Mouse (Mus musculus) ES-Bruce4 (cell line): ENCODE data around the gene Angptl6. TPM values are rescaled to one million over a fixed set of nuclear protein-coding genes. Genes with fewer than 3 reads are reported as not detected.

Source experiments
- H3K27ac ChIP-seq: 2 replicates; pipeline ENCODE4 v1.5.1; 2012; ENCODE audit warnings: low read length, inconsistent platforms; ENCODE audit not compliant: insufficient read depth
- H3K27me3 ChIP-seq: 2 replicates; pipeline ENCODE4 v1.6.1; 2012; ENCODE audit warnings: mild to moderate bottlenecking, low read length, inconsistent platforms; ENCODE audit not compliant: control insufficient read depth, poor library complexity, insufficient read depth, severe bottlenecking
- H3K36me3 ChIP-seq: 2 replicates; pipeline ENCODE4 v1.6.1; 2012; ENCODE audit warnings: inconsistent platforms, mild to moderate bottlenecking, low read length, moderate library complexity; ENCODE audit not compliant: control insufficient read depth, poor library complexity, insufficient read depth, severe bottlenecking
- H3K4me1 ChIP-seq: one replicate; pipeline ENCODE4 v1.8.1; 2011; ENCODE audit warnings: low read length; ENCODE audit not compliant: control insufficient read depth, insufficient read depth
- H3K4me3 ChIP-seq: 2 replicates; pipeline ENCODE4 v1.5.1; 2011; ENCODE audit warnings: low read depth, mild to moderate bottlenecking, low read length
- H3K9ac ChIP-seq: 2 replicates; pipeline ENCODE4 v1.6.1; 2012; ENCODE audit warnings: low read depth, mild to moderate bottlenecking, inconsistent platforms; ENCODE audit not compliant: poor library complexity, severe bottlenecking
- H3K9me3 ChIP-seq: replicated peaks from 2 replicates; pipeline ENCODE4 v1.6.1; 2012; ENCODE audit warnings: mild to moderate bottlenecking, low read length, inconsistent platforms; ENCODE audit not compliant: control insufficient read depth, poor library complexity, insufficient read depth, severe bottlenecking
- CTCF ChIP-seq: IDR thresholded peaks from one replicate; pipeline ENCODE4 v1.8.1; 2011; ENCODE audit warnings: low read depth, low read length
- EP300 ChIP-seq: IDR thresholded peaks from 2 replicates; pipeline ENCODE4 v1.6.1; 2011; ENCODE audit warnings: low read depth, low read length; ENCODE audit not compliant: insufficient read depth
- POLR2A ChIP-seq: IDR thresholded peaks from one replicate; pipeline ENCODE4 v1.8.1; 2011; ENCODE audit warnings: low read length; ENCODE audit not compliant: insufficient read depth
- polyA plus RNA-seq: library from polyadenylated mRNA; stranded (reverse); fragments of >200 nt; gene quantifications from 2 replicates; pipeline ENCODE4 v1.2.4, GENCODE M21; 2011; ENCODE audit warnings: low read depth; ENCODE audit not compliant: missing spikeins, insufficient read depth, insufficient read length

The Angptl6 gene
- polyA plus RNA-seq, 1 experiment = 1.3 TPM

DNA sequence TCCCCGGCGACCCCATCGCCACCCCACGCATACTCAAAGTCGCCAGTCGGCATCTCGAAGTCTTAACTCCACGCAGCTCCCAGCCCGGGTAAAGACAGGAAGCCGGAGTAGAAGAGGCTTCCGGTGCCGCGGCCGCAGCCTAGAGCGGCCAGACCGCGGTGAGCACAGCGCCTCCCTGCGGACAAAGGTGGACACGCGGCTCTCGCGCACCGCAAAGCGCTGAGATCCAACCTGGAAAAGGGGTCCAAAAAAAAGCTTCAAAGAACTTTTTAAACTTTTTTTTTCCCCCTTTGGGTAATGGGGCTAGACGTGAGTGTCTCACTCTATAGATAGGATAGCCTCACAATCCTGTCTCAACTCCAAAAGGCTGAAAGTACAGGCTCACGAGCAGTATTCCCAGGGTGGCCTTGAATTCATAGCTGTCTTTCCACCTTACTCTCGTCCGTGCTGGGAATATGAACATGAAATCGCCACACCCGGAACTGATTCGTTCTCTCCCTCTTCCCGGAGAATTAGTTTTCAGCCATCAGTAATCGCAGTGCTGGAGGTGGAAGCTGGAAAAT lies 19.1 kb upstream of the Angptl6 start, which contains the start of gene Eif3g:
Eif3g (minus strand) TSS at position 113 of the 563 bp plus-strand sequence.
- Histone ChIP-seq H3K9me3 (no peaks in the 10 kb centered on the region), H3K27me3 (no peaks in the 10 kb centered on the region), H3K27ac (no peak within 1 kb of the TSS), H3K9ac (peak within 1 kb of the TSS; percentile 95), H3K36me3 (peaks cover 27% of the 10 kb centered on the region), H3K4me3 (peak within 1 kb of the TSS; percentile 98), H3K4me1 (no peaks in the 10 kb centered on the region)
- TF ChIP-seq POLR2A = no peak
- 0 out of 2 replicates have a peak, but pooled peaks have one; percentile 18 for TF ChIP-seq EP300
- peak; percentile 84 for TF ChIP-seq CTCF

DNA sequence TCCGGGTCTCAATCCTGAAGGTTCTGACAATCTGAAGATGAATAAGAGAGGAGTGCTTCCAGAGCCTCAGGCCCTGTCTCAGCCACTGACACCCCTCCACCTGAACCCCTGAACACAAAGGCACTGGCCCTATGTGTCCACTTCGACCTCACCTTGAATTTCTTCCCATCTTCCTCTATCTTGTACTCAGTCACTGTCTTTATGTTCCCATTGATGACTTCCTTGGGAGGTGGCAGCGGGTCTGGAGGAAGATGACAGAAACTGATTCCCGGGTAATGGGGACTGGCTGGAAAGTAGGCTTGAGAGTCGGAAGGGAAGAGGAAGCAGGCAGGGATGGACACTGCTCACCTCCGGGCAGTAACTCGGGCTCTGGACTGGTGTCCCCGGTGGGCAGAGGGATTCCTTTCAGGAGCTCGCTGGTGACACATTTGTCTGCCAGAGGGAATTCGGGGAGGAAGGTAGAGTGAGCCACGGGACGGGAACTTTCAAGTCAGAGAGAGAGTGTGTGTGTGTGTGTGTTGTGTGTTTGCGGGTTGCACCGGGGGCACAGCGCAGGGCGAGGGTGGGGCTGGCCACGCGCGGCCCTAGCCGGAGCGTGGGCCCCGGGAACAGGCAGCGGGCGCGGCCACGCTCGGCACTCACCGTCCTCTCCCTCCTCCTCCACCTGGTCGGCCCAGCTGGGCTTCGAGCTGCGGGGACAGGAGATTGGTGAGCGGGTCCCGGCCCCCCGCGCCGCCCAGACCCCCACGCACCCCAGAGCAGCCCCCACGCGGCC lies 18.4 kb upstream of the Angptl6 start:
- no peak overlapping the region for H3K27ac ChIP-seq
- no peaks in the 10 kb centered on the region for H3K27me3 ChIP-seq
- H3K9me3 ChIP-seq = no peaks in the 10 kb centered on the region
- peak overlapping the region; percentile 98 for H3K4me3 ChIP-seq
- peak overlapping the region; percentile 95 for H3K9ac ChIP-seq
- no peak for TF ChIP-seq POLR2A
- TF ChIP-seq CTCF = no peak
- no peak for TF ChIP-seq EP300
- peaks cover 27% of the 10 kb centered on the region for H3K36me3 ChIP-seq
- no peaks in the 10 kb centered on the region for H3K4me1 ChIP-seq

DNA sequence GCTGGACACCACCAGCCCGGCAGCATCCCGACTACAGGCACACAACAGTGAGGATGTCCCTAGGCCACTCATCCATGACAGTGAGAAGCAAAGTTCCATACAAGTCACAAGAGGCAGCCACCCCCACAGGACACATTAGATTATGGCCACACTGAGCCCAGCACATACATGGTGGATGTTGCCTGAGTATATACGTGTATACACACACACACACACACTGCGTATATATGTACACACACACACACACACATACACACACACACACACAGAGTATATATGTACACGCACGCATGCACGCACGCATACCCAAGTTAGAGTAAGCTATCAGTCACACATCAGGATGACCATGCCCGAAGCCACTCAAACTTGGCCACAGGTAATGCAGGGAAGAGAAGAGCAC lies 15.9 kb upstream of the Angptl6 start:
- no peaks in the 10 kb centered on the region for H3K27me3 ChIP-seq
- H3K27ac ChIP-seq = no peak overlapping the region
- no peak overlapping the region for H3K9ac ChIP-seq
- no peaks in the 10 kb centered on the region for H3K4me1 ChIP-seq
- no peaks in the 10 kb centered on the region for H3K9me3 ChIP-seq
- peaks cover 51% of the 10 kb centered on the region for H3K36me3 ChIP-seq
- TF ChIP-seq EP300 (no peak), CTCF (no peak), POLR2A (no peak)
- no peak overlapping the region for H3K4me3 ChIP-seq

DNA sequence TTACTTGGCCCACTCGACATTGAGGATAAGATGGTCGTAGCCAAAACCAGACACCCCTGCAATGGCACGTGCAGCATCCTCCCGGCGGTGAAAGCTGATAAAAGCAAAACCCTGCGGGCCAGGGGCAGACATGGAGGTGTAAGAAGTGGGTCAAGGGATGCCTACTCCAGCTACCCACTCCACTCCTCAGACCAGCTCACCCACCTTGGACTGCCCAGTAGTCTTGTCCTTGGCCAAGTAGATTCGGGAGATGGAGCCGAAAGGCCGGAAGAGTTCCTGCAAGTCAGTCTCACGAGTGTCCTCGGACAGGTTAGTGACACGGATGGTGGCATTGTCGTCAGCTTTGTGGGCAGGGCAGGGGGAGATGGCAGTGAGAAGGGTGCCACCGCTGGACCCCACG lies 15.1 kb upstream of the Angptl6 start:
- Histone ChIP-seq H3K4me1 (peaks cover 2% of the 10 kb centered on the region), H3K27ac (no peak overlapping the region)
- no peak for TF ChIP-seq EP300
- TF ChIP-seq CTCF = no peak
- no peak for TF ChIP-seq POLR2A

DNA sequence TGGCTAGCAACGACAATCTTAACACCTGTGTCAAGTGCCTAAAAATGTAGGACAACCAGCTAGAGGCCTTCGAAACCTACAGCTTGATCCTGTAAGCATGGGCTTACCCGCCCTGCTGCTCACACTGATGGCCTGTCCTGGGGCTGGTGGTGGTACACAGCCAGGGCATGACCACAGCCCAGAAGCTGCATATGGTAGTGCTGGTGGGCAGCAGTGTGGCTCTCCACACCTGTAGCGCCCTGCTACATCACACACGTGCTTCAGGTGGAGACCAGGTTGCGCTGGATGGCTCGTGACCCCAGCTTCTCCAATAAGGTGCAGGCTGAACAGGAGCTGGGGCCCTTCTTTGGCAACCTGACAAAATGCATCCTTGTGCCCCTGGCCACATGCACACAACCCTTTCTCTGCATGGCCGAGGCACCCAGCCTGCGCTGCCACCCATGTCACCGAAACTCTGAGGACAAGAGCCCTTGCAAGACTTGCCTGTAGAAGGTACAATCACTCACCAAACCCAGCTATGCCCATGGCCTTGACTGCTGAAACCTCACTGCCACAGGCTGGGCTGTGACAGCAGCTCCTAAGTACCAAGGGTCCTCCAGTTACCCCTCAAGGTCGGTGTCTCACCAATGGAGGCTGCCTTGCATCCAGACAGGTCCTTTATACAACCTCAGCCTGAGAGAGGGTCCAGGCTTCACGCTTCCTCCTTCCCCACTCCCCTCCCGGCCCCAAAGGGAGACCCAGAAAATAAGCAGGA lies 14.2 kb upstream of the Angptl6 start:
- Histone ChIP-seq H3K9ac (no peak overlapping the region), H3K9me3 (no peaks in the 10 kb centered on the region), H3K27ac (no peak overlapping the region), H3K36me3 (peaks cover 64% of the 10 kb centered on the region), H3K4me3 (no peak overlapping the region), H3K27me3 (no peaks in the 10 kb centered on the region), H3K4me1 (peaks cover 3% of the 10 kb centered on the region)
- TF ChIP-seq EP300 (no peak), CTCF (no peak), POLR2A (no peak)

More for the DNA sequence above, 15.1 kb upstream of the Angptl6 start:
- no peaks in the 10 kb centered on the region for H3K9me3 ChIP-seq
- H3K4me3 ChIP-seq = no peak overlapping the region
- no peak overlapping the region for H3K9ac ChIP-seq
- H3K36me3 ChIP-seq = peaks cover 59% of the 10 kb centered on the region
- no peaks in the 10 kb centered on the region for H3K27me3 ChIP-seq

DNA sequence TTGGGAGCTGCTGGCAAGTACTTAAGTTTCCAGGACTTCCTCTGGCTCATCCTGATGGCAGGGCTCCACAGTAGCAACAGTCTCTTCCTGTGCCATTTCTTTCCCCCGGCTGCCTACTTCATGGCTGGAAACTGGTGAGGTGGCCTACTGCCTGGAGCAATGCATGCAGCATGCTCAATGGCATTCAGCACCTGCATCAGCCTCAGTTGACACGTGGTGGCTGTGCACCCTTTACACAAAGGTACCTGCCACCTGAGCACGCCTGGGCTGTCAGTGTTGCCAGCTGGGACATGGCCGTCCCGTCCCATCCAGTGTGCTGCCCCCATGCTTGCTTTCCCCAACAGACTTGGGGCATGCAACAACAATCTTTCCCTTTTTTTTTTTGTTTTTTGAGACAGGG lies 13.5 kb upstream of the Angptl6 start:
- Histone ChIP-seq H3K9me3 (no peaks in the 10 kb centered on the region), H3K4me1 (peaks cover 3% of the 10 kb centered on the region), H3K36me3 (peaks cover 64% of the 10 kb centered on the region), H3K4me3 (no peak overlapping the region), H3K27ac (no peak overlapping the region), H3K9ac (no peak overlapping the region), H3K27me3 (no peaks in the 10 kb centered on the region)
- TF ChIP-seq CTCF = no peak
- no peak for TF ChIP-seq POLR2A
- no peak for TF ChIP-seq EP300
